Mouse (Mus musculus) B cell, adult (primary cell): ENCODE measurements around the gene Gnl1. TPM values are rescaled to one million over a fixed set of nuclear protein-coding genes. Genes with fewer than 3 reads are reported as not detected.

Source experiments
- total RNA-seq: library from RNA; stranded (reverse); gene quantifications from 4 replicates; pipeline ENCODE4 v1.2.4, GENCODE M21; 2023; ENCODE audit not compliant: inconsistent age

The Gnl1 gene
- total RNA-seq: 72.2 to 88.6 TPM (median 80.9 TPM) in 4 replicates

GRCm38 (mm10) chr17:35979401-35980362 lies at the start of gene Gnl1, which contains the start of gene Prr3:
Gene Gnl1, plus strand, starts transcription at chr17:35979851.
Gene Prr3, minus strand, starts transcription at chr17:35980236.

GRCm38 (mm10) chr17:35969418-35970389 lies 9.9 kb upstream of the Gnl1 start, which contains the start of gene Abcf1:
Gene Abcf1, minus strand, starts transcription at chr17:35969761.

GRCm38 (mm10) chr17:36020191-36021073 lies 40.8 kb downstream of the Gnl1 start, which contains the start of gene H2-T24:
Gene H2-T24, minus strand, starts transcription at chr17:36020560.

GRCm38 (mm10) chr17:36032351-36032875 lies 52.8 kb downstream of the Gnl1 start, which contains the start of gene H2-T23:
Gene H2-T23, minus strand, starts transcription at chr17:36032855.

Other genes starting within 250 kb of the Gnl1 start
- 0.63 to 0.99 TPM (median 0.78 TPM) in 3 of 4 replicates, not detected in the other for gene Ier3, start 158.2 kb upstream of the Gnl1 start, total RNA-seq
- gene Flot1, start 156.6 kb upstream of the Gnl1 start, total RNA-seq: 16.0 to 20.9 TPM (median 18.6 TPM) in 4 replicates
- 262 to 275 TPM (median 274 TPM) in 4 replicates for gene Tubb5, start 141.5 kb upstream of the Gnl1 start, total RNA-seq
- 71.4 to 86.6 TPM (median 79.7 TPM) in 4 replicates for gene Mdc1, start 138.3 kb upstream of the Gnl1 start, total RNA-seq
- 80.2 to 95.7 TPM (median 86.5 TPM) in 4 replicates for gene Nrm, start 118.5 kb upstream of the Gnl1 start, total RNA-seq
- gene Ppp1r18, start 114.3 kb upstream of the Gnl1 start, total RNA-seq: 209 to 233 TPM (median 217 TPM) in 4 replicates
- 103 to 128 TPM (median 115 TPM) in 4 replicates for gene Dhx16, start 100.0 kb upstream of the Gnl1 start, total RNA-seq
- 16.2 to 22.4 TPM (median 19.8 TPM) in 4 replicates for gene 2310061I04Rik, start 82.4 kb upstream of the Gnl1 start, total RNA-seq
- gene Atat1, start 69.8 kb upstream of the Gnl1 start, total RNA-seq: 14.7 to 21.4 TPM (median 18.2 TPM) in 4 replicates
- 69.7 to 78.6 TPM (median 73.2 TPM) in 4 replicates for gene Mrps18b, start 63.5 kb upstream of the Gnl1 start, total RNA-seq
- 159 to 172 TPM (median 168 TPM) in 4 replicates for gene Ppp1r10, start 63.4 kb upstream of the Gnl1 start, total RNA-seq
- gene Abcf1, start 10.1 kb upstream of the Gnl1 start, total RNA-seq: 114 to 128 TPM (median 125 TPM) in 4 replicates
- 83.4 to 98.8 TPM (median 91.2 TPM) in 4 replicates for gene Prr3, start 385 bp downstream of the Gnl1 start, total RNA-seq
- gene H2-T24, start 40.7 kb downstream of the Gnl1 start, total RNA-seq: 41.2 to 56.0 TPM (median 48.9 TPM) in 4 replicates
- gene H2-T23, start 53.0 kb downstream of the Gnl1 start, total RNA-seq: 313 to 352 TPM (median 345 TPM) in 4 replicates
- 87.9 to 100 TPM (median 90.8 TPM) in 4 replicates for gene H2-T22, start 62.9 kb downstream of the Gnl1 start, total RNA-seq
- 0.35 to 1.7 TPM (median 0.96 TPM) in 3 of 4 replicates, not detected in the other for gene Gm6034, start 63.1 kb downstream of the Gnl1 start, total RNA-seq
- gene Gm11127, start 78.5 kb downstream of the Gnl1 start, total RNA-seq: 58.1 to 68.2 TPM (median 65.7 TPM) in 4 replicates
- gene Gm19684, start 141.8 kb downstream of the Gnl1 start, total RNA-seq: 0.70 to 2.7 TPM (median 2.0 TPM) in 4 replicates
- gene Gm7030, start 149.6 kb downstream of the Gnl1 start, total RNA-seq: 15.0 to 19.5 TPM (median 18.6 TPM) in 4 replicates
- 0.93 TPM in 1 of 4 replicates, not detected in the others for gene Gm8909, start 188.7 kb downstream of the Gnl1 start, total RNA-seq
- gene H2-T3, start 210.4 kb downstream of the Gnl1 start, total RNA-seq: not detected in 4 replicates